Mouse (Mus musculus): ENCODE measurements at regions not wholly inside any gene's neighbourhood (a gene's known extent, or its start where the extent isn't known, plus 50 kb on each side); places are given as distances from the start of the nearest gene placed in this dataset.

DNA sequence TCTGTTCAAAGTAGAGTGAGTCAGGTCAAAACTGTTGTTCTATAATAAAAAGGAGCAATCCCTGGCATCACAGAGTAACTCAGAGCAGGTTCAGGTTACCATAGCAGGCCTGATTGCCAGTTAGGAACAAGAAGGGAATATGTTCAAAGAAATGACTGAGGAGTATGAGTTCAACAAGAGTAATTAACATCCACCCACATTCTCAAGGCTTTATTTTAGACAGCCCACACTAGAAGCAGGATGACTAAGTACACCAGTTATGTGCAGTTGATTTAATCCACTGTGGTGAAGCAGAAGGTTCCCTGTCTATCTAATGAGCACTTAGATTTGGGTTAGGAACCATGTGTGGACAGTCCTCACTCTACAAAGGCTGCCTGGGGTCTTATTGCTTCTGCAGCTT lies 158.5 kb upstream of the Slc39a10 start:
- TF ChIP-seq POLR2A (IDR thresholded peaks at IDR 0.05; ENCODE audit: control insufficient read depth, low read depth, low read length) = no peak
- TF ChIP-seq CTCF (IDR thresholded peaks at IDR 0.05; ENCODE audit: control insufficient read depth, insufficient read depth, insufficient replicate concordance, low read depth, low read length) = no peak
